Mouse (Mus musculus) heart, adult 2 months (tissue): ENCODE results near the gene Rnps1. TPM values are rescaled to one million over a fixed set of nuclear protein-coding genes. Genes with fewer than 3 reads are reported as not detected.
A peak's percentile ranks its signal among the peaks of the same experiment; 100 is the strongest.

ENCODE experiments used
- DNase-seq, 2 experiments: peaks; one replicate each; pipeline ENCODE4 v3.0.0; 2021
- H3K27ac ChIP-seq: fragments of 200-600 bp; 2 replicates; pipeline ENCODE4 v1.8.1; 2022
- H3K27me3 ChIP-seq: fragments of 200-500 bp; 2 replicates; pipeline ENCODE4 v1.6.1; 2012; ENCODE audit warnings: mild to moderate bottlenecking, low read length, inconsistent platforms, mixed read lengths; ENCODE audit not compliant: control insufficient read depth, insufficient read depth
- H3K36me3 ChIP-seq: fragments of 200-500 bp; 2 replicates; pipeline ENCODE4 v1.6.1; 2012; ENCODE audit warnings: low read length, inconsistent platforms; ENCODE audit not compliant: control insufficient read depth, insufficient read depth
- H3K4me1 ChIP-seq: fragments of 200-500 bp; 2 replicates; pipeline ENCODE4 v1.6.1; 2011; ENCODE audit warnings: low read length; ENCODE audit not compliant: control insufficient read depth, insufficient read depth
- H3K4me3 ChIP-seq: fragments of 200-600 bp; 2 replicates; pipeline ENCODE4 v1.8.1; 2022
- H3K79me2 ChIP-seq: fragments of 200-500 bp; replicated peaks from 2 replicates; pipeline ENCODE4 v1.6.1; 2012; ENCODE audit warnings: mild to moderate bottlenecking, inconsistent platforms, low read length, moderate library complexity, mixed read lengths; ENCODE audit not compliant: control insufficient read depth, insufficient read depth
- H3K9ac ChIP-seq: fragments of 200-500 bp; 2 replicates; pipeline ENCODE4 v1.6.1; 2012; ENCODE audit warnings: low read depth, mild to moderate bottlenecking, control low read depth, inconsistent platforms, low read length, mixed read lengths
- CTCF ChIP-seq: fragments of 200-600 bp; IDR thresholded peaks from 2 replicates; pipeline ENCODE4 v1.8.1; 2022; ENCODE audit warnings: antibody characterized with exemption, mild to moderate bottlenecking, moderate library complexity
- EP300 ChIP-seq: fragments of 200-500 bp; IDR thresholded peaks from 2 replicates; pipeline ENCODE4 v1.6.1; 2011; ENCODE audit warnings: low read depth, low read length, control low read depth; ENCODE audit not compliant: insufficient read depth
- POLR2A ChIP-seq: fragments of 200-500 bp; IDR thresholded peaks from 2 replicates; pipeline ENCODE4 v1.6.1; 2011; ENCODE audit warnings: mild to moderate bottlenecking, low read depth, low read length, control low read depth; ENCODE audit not compliant: insufficient read depth
- whole genome bisulfite sequencing: fragments of 180-500 bp; shearing (Covaris S2); methylation state at CpG from one replicate; pipeline ENCODE4 v1.1.7; 2018; 5-methylcytosine and 5-hydroxymethylcytosine counted together
- intact Hi-C: fragments of 180-260 bp; cut with DNase I; formaldehyde crosslinking; loops from one replicate; pipeline ENCODE4 v1.15.1; 2025
- long read RNA-seq: library from polyadenylated mRNA; stranded (forward); transcript quantifications from one replicate; pipeline ENCODE4 v2.0.0, GENCODE M21; 2021
- polyA plus RNA-seq: library from polyadenylated mRNA; depleted of rRNA; stranded (reverse); fragments of >200 nt; gene quantifications from 2 replicates; pipeline ENCODE4 v1.2.3, GENCODE M21; 2012; rRNA removed
- total RNA-seq, 2 experiments: library from RNA; stranded (reverse); gene quantifications; 2 replicates each; pipeline ENCODE4 v1.2.3; 2021

Rnps1 gene
- total RNA-seq: 10 to 100 TPM; 60.0 to 62.7 TPM
- polyA plus RNA-seq: 83.0 and 107 TPM in 2 replicates
- long read RNA-seq, transcript Rnps1-203 (9 exons, 1,920 nt): major isoform, 16 of 54 reads
- long read RNA-seq, transcript Rnps1-201 (8 exons, 1,816 nt): major isoform, 16 of 54 reads
- long read RNA-seq, transcript Rnps1-202 (7 exons, 1,646 nt): minor isoform, 9 of 54 reads
- long read RNA-seq, partial matches to known transcripts: 7 of 54 reads
- long read RNA-seq, other reads (novel, unspliced or antisense): 3 of 54 reads

DNA sequence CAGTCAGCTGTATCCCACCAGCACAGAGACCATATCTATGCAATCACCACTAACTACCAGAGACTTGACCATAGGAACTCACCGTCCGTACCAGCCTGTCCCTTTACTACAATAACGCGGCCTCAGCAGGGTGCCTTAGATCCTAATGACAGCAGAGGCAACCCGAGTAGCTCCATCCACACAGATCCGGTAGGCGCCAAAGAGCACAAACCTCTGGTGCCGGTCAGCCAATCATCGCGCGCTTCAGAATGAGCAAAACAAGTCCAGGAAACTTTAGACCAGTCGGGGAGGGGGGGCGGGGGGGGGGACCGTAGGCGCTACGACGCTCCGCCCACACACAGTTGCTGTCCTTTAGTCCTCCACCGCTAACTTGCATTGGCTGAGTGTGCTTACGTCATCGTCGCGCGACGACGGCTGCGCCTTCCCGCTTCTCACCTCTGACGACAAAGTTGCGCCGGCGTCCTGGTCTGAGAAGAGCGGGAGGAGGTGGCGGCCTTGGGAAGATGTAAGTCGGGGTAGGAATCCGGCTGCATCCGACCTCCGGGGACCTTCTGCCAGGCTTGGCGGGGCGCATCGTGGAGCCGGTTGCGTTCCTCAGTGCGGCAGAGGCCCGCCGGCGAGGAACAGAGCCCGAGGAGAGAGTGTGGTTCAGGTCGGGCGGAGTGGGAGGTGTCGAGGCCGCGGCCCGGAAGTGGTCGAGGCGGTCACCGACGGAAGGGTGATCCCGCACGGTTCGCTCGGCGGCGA lies at the start of gene Rnps1:
Gene Rnps1, plus strand, starts transcription at position 336 of the 747 bp plus-strand sequence.
- peak; percentile 91 to 93 for DNase-seq
- TF ChIP-seq POLR2A: peak; percentile 82
- no peak for TF ChIP-seq CTCF
- TF ChIP-seq EP300: no peak
- Histone ChIP-seq H3K79me2 (peaks cover 11% of the 10 kb centered on the region), H3K4me3 (peak within 1 kb of the TSS; percentile 92), H3K27ac (peak within 1 kb of the TSS; percentile 93), H3K36me3 (peaks cover 15% of the 10 kb centered on the region), H3K27me3 (no peaks in the 10 kb centered on the region), H3K9ac (peak within 1 kb of the TSS; percentile 89), H3K4me1 (peaks cover 6% of the 10 kb centered on the region)
- WGBS: under 1% methylated on average over 64 of the region's 64 CpGs
- intact Hi-C loops: loop anchor here (2.0 kb wide), 1 partner anchor 62 kb away; no protein-coding TSS in a partner anchor

DNA sequence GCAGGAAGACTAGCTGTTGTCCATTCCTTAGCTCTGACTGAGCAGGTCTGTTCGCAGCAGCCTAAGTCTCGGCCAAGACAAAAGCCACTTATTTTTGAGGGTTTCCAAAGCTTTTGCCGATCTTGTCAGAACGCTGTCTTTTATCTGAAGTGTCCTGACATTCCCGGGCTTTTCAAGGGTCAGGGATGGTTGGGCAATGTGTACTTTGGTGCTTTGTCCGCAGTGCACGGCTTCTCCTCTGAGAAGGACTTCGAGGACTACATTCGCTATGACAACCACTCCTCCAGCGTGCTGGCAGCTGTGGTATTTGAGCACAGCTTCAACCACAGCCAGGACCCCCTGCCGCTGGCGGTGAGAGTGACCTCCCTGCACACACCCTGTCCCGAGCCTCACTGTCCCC lies 48.5 kb upstream of the Rnps1 start:
- Histone ChIP-seq H3K4me3 (no peak overlapping the region), H3K9ac (no peak overlapping the region), H3K4me1 (no peaks in the 10 kb centered on the region), H3K27ac (no peak overlapping the region), H3K79me2 (no peaks in the 10 kb centered on the region), H3K27me3 (no peaks in the 10 kb centered on the region), H3K36me3 (no peaks in the 10 kb centered on the region)
- WGBS: 70% methylated on average over 13 of the region's 13 CpGs
- no peak for DNase-seq
- intact Hi-C loops: no loop called here
- TF ChIP-seq POLR2A (no peak), CTCF (no peak), EP300 (no peak)

DNA sequence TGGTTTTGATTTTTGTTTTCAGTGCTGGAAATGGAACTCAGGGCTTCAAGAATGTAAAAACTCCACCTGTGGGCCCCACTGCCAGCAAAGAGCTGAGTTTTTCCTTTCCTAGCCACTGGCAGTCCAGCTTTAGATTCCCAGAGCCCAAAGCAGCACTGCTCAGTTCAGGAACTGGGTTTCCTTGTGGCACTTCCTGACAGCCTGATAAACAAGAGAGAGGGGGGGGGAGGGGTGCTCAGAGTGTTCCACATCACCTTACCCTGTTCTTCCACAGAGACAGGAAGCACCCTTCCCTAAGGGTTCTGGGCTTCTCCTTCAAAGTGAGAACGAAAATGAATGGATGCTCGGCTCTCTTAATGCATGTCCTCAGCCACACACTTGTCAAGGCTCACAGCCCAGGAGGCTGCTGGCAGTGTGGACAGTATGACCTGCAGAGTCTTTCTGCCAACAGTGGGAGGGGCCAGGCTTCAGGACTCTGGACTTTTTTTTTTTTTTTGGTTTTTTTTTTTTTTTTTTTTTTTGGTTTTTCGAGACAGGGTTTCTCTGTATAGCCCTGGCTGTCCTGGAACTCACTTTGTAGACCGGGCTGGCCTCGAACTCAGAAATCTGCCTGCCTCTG lies 39.2 kb upstream of the Rnps1 start:
- no peaks in the 10 kb centered on the region for H3K27me3 ChIP-seq
- intact Hi-C loops: no loop called here
- no peak for DNase-seq

DNA sequence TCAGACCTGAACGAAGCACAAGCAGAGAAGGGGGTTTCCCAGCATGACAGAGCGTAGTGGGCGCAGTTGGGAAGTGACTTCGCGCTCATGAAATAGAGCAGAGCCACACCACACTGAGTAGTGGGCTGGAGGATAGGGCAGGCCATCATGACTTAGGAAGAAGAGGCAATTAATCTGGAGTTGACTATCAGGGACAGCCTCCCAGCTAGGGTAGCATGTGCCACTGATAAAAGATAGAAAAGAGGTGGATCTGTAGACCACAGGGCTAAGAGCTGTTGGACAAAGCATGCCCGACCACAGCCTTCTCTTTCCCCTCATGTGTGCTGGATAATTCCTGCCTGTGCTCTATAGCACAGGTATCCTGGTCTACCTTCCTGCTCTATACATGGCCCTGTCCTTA lies 38.5 kb upstream of the Rnps1 start:
- H3K4me3 ChIP-seq: no peak overlapping the region
- intact Hi-C loops: no loop called here
- H3K36me3 ChIP-seq: no peaks in the 10 kb centered on the region
- no peak overlapping the region for H3K9ac ChIP-seq
- no peak for DNase-seq
- H3K27me3 ChIP-seq: no peaks in the 10 kb centered on the region
- no peaks in the 10 kb centered on the region for H3K79me2 ChIP-seq
- H3K27ac ChIP-seq: no peak overlapping the region
- 94% methylated on average over 6 of the region's 6 CpGs for WGBS
- peaks cover 5% of the 10 kb centered on the region for H3K4me1 ChIP-seq
- no peak for TF ChIP-seq POLR2A
- TF ChIP-seq CTCF: no peak
- no peak for TF ChIP-seq EP300

More for the DNA sequence above, 39.2 kb upstream of the Rnps1 start:
- no peak overlapping the region for H3K4me3 ChIP-seq
- 50% methylated on average over 5 of the region's 5 CpGs for WGBS
- no peak overlapping the region for H3K9ac ChIP-seq
- H3K4me1 ChIP-seq: peaks cover 5% of the 10 kb centered on the region
- H3K36me3 ChIP-seq: no peaks in the 10 kb centered on the region
- H3K79me2 ChIP-seq: no peaks in the 10 kb centered on the region
- peak overlapping the region; percentile 52 for H3K27ac ChIP-seq
- no peak for TF ChIP-seq EP300
- no peak for TF ChIP-seq POLR2A
- TF ChIP-seq CTCF: no peak

DNA sequence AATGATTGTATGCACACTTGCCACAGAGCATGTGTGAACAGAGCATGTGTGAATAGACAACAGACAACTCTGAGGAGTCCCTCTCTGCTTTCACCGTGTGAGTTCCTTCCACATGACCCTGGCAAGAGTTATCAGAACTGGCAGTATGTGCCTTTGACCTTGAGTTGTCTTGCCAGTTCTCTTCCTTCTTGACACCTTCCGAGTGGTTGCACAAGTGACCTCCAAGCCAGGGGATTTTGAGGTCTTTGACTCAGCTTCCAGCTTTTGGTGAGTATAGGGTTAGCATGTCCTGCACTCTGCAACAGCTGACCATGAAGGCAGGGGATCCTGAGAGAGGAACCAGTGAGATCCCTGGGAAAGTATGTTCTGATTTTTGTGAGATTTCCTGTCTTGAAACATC lies 35.9 kb upstream of the Rnps1 start:
- 52% methylated on average over 2 of the region's 2 CpGs for WGBS
- intact Hi-C loops: no loop called here
- Histone ChIP-seq H3K27me3 (no peaks in the 10 kb centered on the region), H3K4me3 (no peak overlapping the region), H3K4me1 (peaks cover 5% of the 10 kb centered on the region), H3K27ac (no peak overlapping the region), H3K79me2 (no peaks in the 10 kb centered on the region), H3K36me3 (no peaks in the 10 kb centered on the region), H3K9ac (no peak overlapping the region)
- TF ChIP-seq POLR2A: no peak
- TF ChIP-seq CTCF: no peak
- TF ChIP-seq EP300: no peak
- no peak for DNase-seq
